Mouse (Mus musculus) ES-E14 (cell line): ENCODE data around the gene Gm9767. TPM values are rescaled to one million over a fixed set of nuclear protein-coding genes. Genes with fewer than 3 reads are reported as not detected.

Experiments
- DNase-seq: peaks from one replicate; pipeline ENCODE4 v3.0.0-alpha.2; 2013; ENCODE audit warnings: low read depth, low spot score
- H3K27ac ChIP-seq: 2 replicates; pipeline ENCODE4 v1.5.1; 2012; ENCODE audit warnings: low read depth, mild to moderate bottlenecking, low read length, moderate library complexity, mixed read lengths; ENCODE audit not compliant: poor library complexity, insufficient read depth, severe bottlenecking
- H3K36me3 ChIP-seq: 2 replicates; pipeline ENCODE4 v1.6.1; 2012; ENCODE audit warnings: mild to moderate bottlenecking, low read length, moderate library complexity, mixed read lengths; ENCODE audit not compliant: control insufficient read depth, poor library complexity, insufficient read depth, severe bottlenecking
- H3K4me1 ChIP-seq, 2 experiments: fragments of 150-350 bp in 1 of 2; sonication (generic) in 1 of 2; 2 replicates each; pipeline ENCODE4 v1.6.1; 2012; ENCODE audit warnings: low read length in 2 of 2, mild to moderate bottlenecking in 1 of 2, mixed read lengths in 1 of 2; ENCODE audit not compliant: control insufficient read depth in 2 of 2, insufficient read depth in 2 of 2, poor library complexity in 1 of 2
- H3K4me3 ChIP-seq, 2 experiments: fragments of 150-350 bp in 1 of 2; sonication (generic) in 1 of 2; 2 replicates each; pipeline ENCODE4 v1.5.1; 2012; ENCODE audit warnings: low read length in 2 of 2, low read depth in 1 of 2, mild to moderate bottlenecking in 1 of 2, mixed read lengths in 1 of 2; ENCODE audit not compliant: insufficient read depth in 1 of 2, poor library complexity in 1 of 2, severe bottlenecking in 1 of 2
- H3K9ac ChIP-seq: 2 replicates; pipeline ENCODE4 v1.6.1; 2012; ENCODE audit warnings: low read depth, mild to moderate bottlenecking, low read length, mixed read lengths; ENCODE audit not compliant: poor library complexity, insufficient read depth, severe bottlenecking
- H3K9me3 ChIP-seq: fragments of 150-350 bp; sonication (generic); 2 replicates; pipeline ENCODE4 v1.6.1; 2012; ENCODE audit warnings: low read depth, mild to moderate bottlenecking, low read length; ENCODE audit not compliant: control insufficient read depth, insufficient read depth
- CHD2 ChIP-seq: IDR thresholded peaks from 2 replicates; pipeline ENCODE4 v1.6.1; 2014; ENCODE audit warnings: mild to moderate bottlenecking, low read depth, low read length, inconsistent platforms
- HCFC1 ChIP-seq: IDR thresholded peaks from 2 replicates; pipeline ENCODE4 v1.6.1; 2012; ENCODE audit warnings: low read length, inconsistent platforms, borderline replicate concordance; ENCODE audit not compliant: insufficient read depth
- MAFK ChIP-seq: IDR thresholded peaks from 2 replicates; pipeline ENCODE4 v1.6.1; 2014; ENCODE audit warnings: mild to moderate bottlenecking, low read depth, low read length, inconsistent platforms; ENCODE audit not compliant: insufficient read depth
- ZC3H11A ChIP-seq: IDR thresholded peaks from 2 replicates; pipeline ENCODE4 v1.6.1; 2012; ENCODE audit warnings: low read depth, mild to moderate bottlenecking, inconsistent platforms, low read length, borderline replicate concordance
- ZNF384 ChIP-seq: IDR thresholded peaks from 2 replicates; pipeline ENCODE4 v1.6.1; 2012; ENCODE audit warnings: low read depth, low read length, inconsistent platforms
- in situ Hi-C, 2 experiments: fragments of 600-800 bp; cut with MboI; formaldehyde crosslinking; loops; one replicate each; pipeline ENCODE4 v1.15.1; 2025; ENCODE audit warnings: low sequenced_read_pairs in 2 of 2, inconsistent platforms in 1 of 2; ENCODE audit not compliant: unreplicated experiment in 2 of 2
- total RNA-seq: library from RNA; depleted of rRNA; stranded (reverse); fragments of 300-350 nt; gene quantifications from 2 replicates; pipeline ENCODE4 v1.2.3, GENCODE M21; 2012

Gene Gm9767
- total RNA-seq, 1 experiment: 0.40 TPM

GRCm38 (mm10) chr10:26063071-26063470, 15.0 kb upstream of the Gm9767 start:
- TF ChIP-seq MAFK (no peak), ZC3H11A (no peak), CHD2 (no peak), ZNF384 (no peak), HCFC1 (no peak)
- Histone ChIP-seq H3K4me1 (no peaks in the 10 kb centered on the region), H3K4me3 (no peak overlapping the region), H3K9me3 (no peaks in the 10 kb centered on the region), H3K9ac (no peak overlapping the region), H3K27ac (no peak overlapping the region), H3K36me3 (no peaks in the 10 kb centered on the region)
- in situ Hi-C loops: loop anchor here in 1 of 2 experiments (25.0 kb wide), 1 partner anchor 801 kb away; no protein-coding TSS in a partner anchor
- DNase-seq: no peak

- H3K27ac ChIP-seq: no peak overlapping the region
- in situ Hi-C loops: loop anchor here in 1 of 2 experiments (25.0 kb wide), 1 partner anchor 810 kb away; no protein-coding TSS in a partner anchor
Measured at GRCm38 (mm10) chr10:26071986-26072385, 6.1 kb upstream of the Gm9767 start.

GRCm38 (mm10) chr10:26076949-26077348, 1.1 kb upstream of the Gm9767 start:
- Histone ChIP-seq H3K9me3 (no peaks in the 10 kb centered on the region), H3K27ac (no peak overlapping the region), H3K36me3 (no peaks in the 10 kb centered on the region), H3K4me1 (no peaks in the 10 kb centered on the region), H3K4me3 (no peak overlapping the region), H3K9ac (no peak overlapping the region)
- TF ChIP-seq CHD2: no peak
- TF ChIP-seq ZC3H11A: no peak
- no peak for TF ChIP-seq ZNF384
- TF ChIP-seq HCFC1: no peak
- TF ChIP-seq MAFK: no peak
- no peak for DNase-seq
- in situ Hi-C loops: loop anchor here in 1 of 2 experiments (25.0 kb wide), 1 partner anchor 390 kb away; no protein-coding TSS in a partner anchor

More at GRCm38 (mm10) chr10:26071986-26072385, 6.1 kb upstream of the Gm9767 start:
- H3K4me1 ChIP-seq: no peaks in the 10 kb centered on the region
- no peak overlapping the region for H3K4me3 ChIP-seq
- TF ChIP-seq CHD2: no peak
- no peak for TF ChIP-seq HCFC1
- TF ChIP-seq ZNF384: no peak
- no peaks in the 10 kb centered on the region for H3K9me3 ChIP-seq
- H3K9ac ChIP-seq: no peak overlapping the region
- DNase-seq: no peak
- no peaks in the 10 kb centered on the region for H3K36me3 ChIP-seq

- peak within 1 kb of the TSS; percentile 52 for H3K9ac ChIP-seq
- H3K9me3 ChIP-seq: no peaks in the 10 kb centered on the region
- H3K27ac ChIP-seq: no peak within 1 kb of the TSS
- H3K4me1 ChIP-seq: no peaks in the 10 kb centered on the region
- H3K36me3 ChIP-seq: no peaks in the 10 kb centered on the region
- in situ Hi-C loops: loop anchor here in 1 of 2 experiments (25.0 kb wide), 1 partner anchor 391 kb away; no protein-coding TSS in a partner anchor
- H3K4me3 ChIP-seq: peak within 1 kb of the TSS; percentile 67 to 72
- peak; percentile 70 for DNase-seq
- TF ChIP-seq ZC3H11A (peak; percentile 75), CHD2 (no peak)
Measured at GRCm38 (mm10) chr10:26078521-26079142, 577 bp downstream of the Gm9767 start, which contains the start of gene Tmem200a. Tmem200a (minus strand) TSS chr10:26079052.

GRCm38 (mm10) chr10:26079678-26080077, 1.6 kb downstream of the Gm9767 start:
- no peak for DNase-seq
- Histone ChIP-seq H3K36me3 (no peaks in the 10 kb centered on the region), H3K27ac (no peak overlapping the region), H3K4me1 (no peaks in the 10 kb centered on the region), H3K4me3 (no peak overlapping the region), H3K9ac (no peak overlapping the region), H3K9me3 (no peaks in the 10 kb centered on the region)
- TF ChIP-seq ZC3H11A (no peak), CHD2 (no peak), ZNF384 (no peak), HCFC1 (no peak), MAFK (no peak)
- in situ Hi-C loops: loop anchor here in 1 of 2 experiments (25.0 kb wide), 1 partner anchor 392 kb away; no protein-coding TSS in a partner anchor
